Mouse (Mus musculus) limb, embryonic 10.5 days (tissue): Measurements from ENCODE around the gene Anxa11. TPM values are rescaled to one million over a fixed set of nuclear protein-coding genes. Genes with fewer than 3 reads are reported as not detected.
"Not testable (repeated sequence)": the region's sequence is repeated elsewhere in the genome, so short reads cannot be mapped to it uniquely, and the experiment has no call there.

Experiments used
- DNase-seq: peaks from one replicate; pipeline ENCODE4 v3.0.0-alpha.2; 2017; ENCODE audit warnings: low spot score
- H3K27ac ChIP-seq: fragments of 300-500 bp; sonication (generic); 2 replicates; pipeline ENCODE4 v1.5.1; 2016; ENCODE audit warnings: mild to moderate bottlenecking
- H3K27me3 ChIP-seq: fragments of 300-500 bp; sonication (generic); 2 replicates; pipeline ENCODE4 v1.6.1; 2016; ENCODE audit warnings: low read depth, mild to moderate bottlenecking; ENCODE audit not compliant: poor library complexity, severe bottlenecking
- H3K36me3 ChIP-seq: fragments of 300-500 bp; sonication (generic); 2 replicates; pipeline ENCODE4 v1.6.1; 2016; ENCODE audit warnings: mild to moderate bottlenecking, moderate library complexity
- H3K4me1 ChIP-seq: fragments of 300-500 bp; sonication (generic); 2 replicates; pipeline ENCODE4 v1.6.1; 2016
- H3K4me3 ChIP-seq: fragments of 300-500 bp; sonication (generic); 2 replicates; pipeline ENCODE4 v1.5.1; 2016; ENCODE audit warnings: mild to moderate bottlenecking, moderate library complexity
- H3K9me3 ChIP-seq: fragments of 300-500 bp; sonication (generic); replicated peaks from 2 replicates; pipeline ENCODE4 v1.6.1; 2016; ENCODE audit warnings: mild to moderate bottlenecking
- WGBS: fragments of 180-500 bp; shearing (Covaris S2); methylation state at CpG from one replicate; pipeline ENCODE4 v1.1.7; 2016; 5-methylcytosine and 5-hydroxymethylcytosine counted together
- polyA plus RNA-seq: library from polyadenylated mRNA; unstranded; fragments of >200 nt; fragmentation: Nextera tagmentation; extraction: Ambion mirVana; gene quantifications from 2 replicates; pipeline ENCODE4 v1.2.1, GENCODE M21; 2016

The Anxa11 gene
- polyA plus RNA-seq, 1 experiment from 2014 or later = 6.4 TPM

GRCm38 (mm10) chr14:25861771-25862530 is 20.0 kb downstream of the Anxa11 start:
- Histone ChIP-seq H3K4me1 (peaks cover 31% of the 10 kb centered on the region), H3K27ac (no peak overlapping the region), H3K36me3 (no peaks in the 10 kb centered on the region), H3K27me3 (0 out of 2 replicates have a peak, but pooled peaks cover 3% of the 10 kb centered on the region), H3K9me3 (no peaks in the 10 kb centered on the region), H3K4me3 (no peak overlapping the region)
- WGBS = 90% methylated on average over 13 of the region's 13 CpGs
- DNase-seq = no peak

DNA sequence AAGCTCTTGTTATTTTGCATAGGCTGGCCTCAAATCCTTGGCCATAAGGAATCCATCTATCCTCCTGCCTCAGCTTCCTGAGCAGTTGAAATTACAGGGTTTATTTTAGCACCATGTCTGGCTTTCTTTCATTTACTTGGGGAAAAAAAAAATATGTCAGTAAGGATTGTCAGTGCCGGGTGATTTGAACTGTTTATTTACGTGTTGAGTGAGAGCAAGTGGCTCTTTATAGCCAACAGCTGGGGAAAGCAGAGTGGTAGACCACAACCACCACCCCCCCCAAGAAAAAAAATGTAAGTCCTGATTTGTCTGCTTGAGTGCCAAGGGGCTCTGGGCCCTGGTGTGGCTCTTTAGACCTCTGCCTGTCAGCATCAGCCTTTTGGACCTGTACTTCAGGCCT is 21.8 kb downstream of the Anxa11 start:
- WGBS = 68% methylated on average over 2 of the region's 2 CpGs
- Histone ChIP-seq H3K27me3 (no peaks in the 10 kb centered on the region), H3K4me1 (peaks cover 37% of the 10 kb centered on the region), H3K36me3 (no peaks in the 10 kb centered on the region), H3K9me3 (no peaks in the 10 kb centered on the region), H3K4me3 (no peak overlapping the region), H3K27ac (no peak overlapping the region)
- DNase-seq = no peak

GRCm38 (mm10) chr14:25865251-25865650 is 23.3 kb downstream of the Anxa11 start:
- H3K4me3 ChIP-seq = no peak overlapping the region
- no peaks in the 10 kb centered on the region for H3K27me3 ChIP-seq
- 76% methylated on average over 5 of the region's 5 CpGs for WGBS

GRCm38 (mm10) chr14:25866384-25866783 is 24.4 kb downstream of the Anxa11 start:
- peaks cover 45% of the 10 kb centered on the region for H3K4me1 ChIP-seq
- no peak overlapping the region for H3K27ac ChIP-seq
- H3K4me3 ChIP-seq = no peak overlapping the region
- no peaks in the 10 kb centered on the region for H3K36me3 ChIP-seq
- 94% methylated on average over 6 of the region's 6 CpGs for WGBS
- no peaks in the 10 kb centered on the region for H3K9me3 ChIP-seq
- no peak for DNase-seq
- no peaks in the 10 kb centered on the region for H3K27me3 ChIP-seq

More at GRCm38 (mm10) chr14:25865251-25865650, 23.3 kb downstream of the Anxa11 start:
- Histone ChIP-seq H3K27ac (0 out of 2 replicates have a peak overlapping the region, but pooled peaks have one; percentile 15), H3K4me1 (peaks cover 45% of the 10 kb centered on the region), H3K9me3 (no peaks in the 10 kb centered on the region), H3K36me3 (no peaks in the 10 kb centered on the region)
- DNase-seq = no peak

- WGBS = 82% methylated on average over 11 of the region's 11 CpGs
- Histone ChIP-seq H3K4me3 (no peak overlapping the region), H3K27me3 (no peaks in the 10 kb centered on the region), H3K9me3 (no peaks in the 10 kb centered on the region), H3K36me3 (no peaks in the 10 kb centered on the region), H3K27ac (no peak overlapping the region), H3K4me1 (peaks cover 45% of the 10 kb centered on the region)
- no peak for DNase-seq
Measured at GRCm38 (mm10) chr14:25866832-25867231, 24.9 kb downstream of the Anxa11 start.

DNA sequence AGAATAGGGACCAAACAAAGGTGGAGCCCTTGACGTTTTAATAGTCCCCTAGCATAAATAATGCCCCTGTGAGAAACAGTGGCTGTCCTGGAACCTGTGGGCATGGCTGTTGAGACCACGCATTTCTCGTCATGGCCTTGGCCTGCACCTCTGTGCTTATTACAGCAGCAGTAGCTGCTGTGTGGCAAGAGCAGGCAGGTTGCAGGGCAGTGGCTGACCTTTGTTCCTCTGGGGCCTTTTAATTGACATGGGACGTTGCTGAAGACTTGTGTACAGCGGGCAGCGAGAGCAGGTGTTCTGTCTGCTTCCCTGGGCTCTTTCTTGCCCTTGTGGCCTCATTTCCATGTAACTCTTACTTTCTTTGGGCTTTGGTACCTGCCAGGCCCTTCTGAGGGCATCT is 25.9 kb downstream of the Anxa11 start:
- 69% methylated on average over 6 of the region's 6 CpGs for WGBS
- H3K27ac ChIP-seq = no peak overlapping the region
- no peaks in the 10 kb centered on the region for H3K36me3 ChIP-seq
- no peak overlapping the region for H3K4me3 ChIP-seq
- DNase-seq = no peak
- no peaks in the 10 kb centered on the region for H3K27me3 ChIP-seq
- peaks cover 45% of the 10 kb centered on the region for H3K4me1 ChIP-seq
- H3K9me3 ChIP-seq = no peaks in the 10 kb centered on the region

GRCm38 (mm10) chr14:25868706-25869105 is 26.8 kb downstream of the Anxa11 start:
- Histone ChIP-seq H3K27ac (no peak overlapping the region), H3K27me3 (no peaks in the 10 kb centered on the region), H3K4me1 (peaks cover 45% of the 10 kb centered on the region), H3K36me3 (no peaks in the 10 kb centered on the region), H3K4me3 (no peak overlapping the region), H3K9me3 (no peaks in the 10 kb centered on the region)
- WGBS = 73% methylated on average over 3 of the region's 4 CpGs
- no peak for DNase-seq

- Histone ChIP-seq H3K4me3 (no peak overlapping the region), H3K4me1 (peaks cover 45% of the 10 kb centered on the region), H3K36me3 (no peaks in the 10 kb centered on the region), H3K27me3 (no peaks in the 10 kb centered on the region), H3K9me3 (no peaks in the 10 kb centered on the region), H3K27ac (no peak overlapping the region)
- DNase-seq = no peak
- WGBS = 61% methylated on average over 9 of the region's 9 CpGs
Measured at GRCm38 (mm10) chr14:25869135-25869878, 27.4 kb downstream of the Anxa11 start.

- whole genome bisulfite sequencing = 89% methylated on average over 8 of the region's 8 CpGs
- no peak for DNase-seq
- peaks cover 22% of the 10 kb centered on the region for H3K4me1 ChIP-seq
- H3K9me3 ChIP-seq = no peaks in the 10 kb centered on the region
- H3K4me3 ChIP-seq = no peak overlapping the region
- 0 out of 2 replicates have a peak overlapping the region, but pooled peaks have one; percentile 21 for H3K27ac ChIP-seq
- H3K36me3 ChIP-seq = no peaks in the 10 kb centered on the region
- no peaks in the 10 kb centered on the region for H3K27me3 ChIP-seq
Measured at GRCm38 (mm10) chr14:25872461-25873415, 30.8 kb downstream of the Anxa11 start.

DNA sequence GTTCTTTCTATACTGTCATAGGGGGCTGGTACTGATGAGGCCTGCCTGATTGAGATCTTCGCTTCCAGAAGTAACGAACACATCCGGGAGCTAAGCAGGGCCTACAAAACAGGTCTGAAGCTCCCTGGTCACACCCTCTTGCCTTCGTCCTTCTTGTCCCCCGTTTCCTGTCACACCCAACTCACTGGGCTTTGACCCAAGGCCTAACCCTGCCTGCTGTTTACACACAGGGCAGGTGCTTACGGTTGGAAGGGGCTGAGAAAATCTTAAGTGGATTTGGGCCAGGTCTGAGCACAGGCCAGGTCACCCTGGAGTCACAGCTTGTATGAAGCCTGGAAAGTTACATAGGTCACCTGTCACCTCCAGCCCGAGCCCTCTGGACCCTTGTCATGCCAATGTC is 34.7 kb downstream of the Anxa11 start:
- not testable (repeated sequence) for DNase-seq, H3K27me3 ChIP-seq, H3K9me3 ChIP-seq, H3K27ac ChIP-seq, H3K36me3 ChIP-seq, H3K4me1 ChIP-seq, H3K4me3 ChIP-seq
- no CpG with 5 or more reads among the region's 7 CpGs for WGBS

DNA sequence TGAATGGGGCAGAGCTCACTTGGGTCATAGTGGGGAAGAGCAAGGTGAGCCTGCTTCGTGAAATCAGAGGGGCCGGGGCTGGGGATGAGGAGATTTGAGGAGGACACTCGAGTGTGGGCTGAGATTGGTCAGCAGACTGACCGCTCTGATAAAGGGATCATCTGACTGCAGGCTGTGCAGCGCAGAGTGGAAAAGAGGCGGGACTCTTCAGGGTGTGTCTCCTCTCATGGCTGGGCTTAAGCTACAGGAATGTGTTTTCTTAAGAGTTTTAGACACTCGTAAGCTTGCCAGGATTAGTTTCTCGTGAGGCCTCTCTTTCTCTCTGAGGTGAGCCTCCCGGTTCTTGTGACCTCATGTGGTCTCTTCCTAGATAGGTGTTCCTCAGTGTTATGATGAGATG is 39.8 kb downstream of the Anxa11 start:
- not testable (repeated sequence) for H3K4me1 ChIP-seq, H3K4me3 ChIP-seq, H3K9me3 ChIP-seq, H3K27ac ChIP-seq, H3K36me3 ChIP-seq, H3K27me3 ChIP-seq, DNase-seq
- WGBS = no CpG with 5 or more reads among the region's 9 CpGs

DNA sequence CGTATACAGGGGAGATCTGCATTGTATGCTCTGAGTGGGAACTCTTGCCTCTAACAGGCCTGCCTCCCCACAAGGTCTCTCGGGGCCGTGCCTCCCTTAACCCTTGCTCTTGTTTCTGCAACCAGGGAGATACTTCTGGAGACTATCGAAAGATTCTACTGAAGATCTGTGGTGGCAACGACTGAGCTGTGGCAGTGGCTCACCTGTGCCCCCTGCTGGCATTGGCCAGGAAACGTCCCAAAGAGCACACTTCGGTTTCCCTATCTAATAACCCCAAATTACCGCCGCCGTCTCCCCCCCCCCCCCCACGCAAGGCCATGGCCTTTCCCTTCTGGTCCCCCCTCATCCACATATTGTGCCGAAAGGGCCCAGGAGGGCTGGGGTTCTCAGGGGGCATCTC is 43.9 kb downstream of the Anxa11 start:
- no CpG with 5 or more reads among the region's 12 CpGs for WGBS
- H3K4me1 ChIP-seq, H3K36me3 ChIP-seq, H3K4me3 ChIP-seq, H3K27ac ChIP-seq, H3K27me3 ChIP-seq, H3K9me3 ChIP-seq, DNase-seq: not testable (repeated sequence)
